ENCODE assay signal across 13 mouse cellular contexts in genomic region chr7:142474799-142475198, GRCm38 (mm10). TPM values are rescaled to one million over a fixed set of nuclear protein-coding genes. Genes with fewer than 3 reads are reported as not detected.
DNase-seq lines count a peak whose midpoint lies in the region; ATAC-seq lines count a peak whose summit lies in the region.
"Had no signal": no experiment of that assay in that cellular context is flagged by ENCODE, and none has a peak within 500 bp of the region (broad histone marks: within the 10 kb centered on the region; RNA-seq: fewer than 3 reads in every experiment).

No protein-coding gene starts in this region.

- peaks cover 92% of the 10 kb centered on the region for H3K4me1 ChIP-seq in hindbrain, embryonic 10.5 days (replicated peaks)
- peaks cover 14% of the 10 kb centered on the region for H3K4me1 ChIP-seq in hindbrain, embryonic 11.5 days (replicated peaks; ENCODE audit: control insufficient read depth, insufficient read depth, low read length)
- peaks cover 29% of the 10 kb centered on the region for H3K4me1 ChIP-seq in embryonic facial prominence, embryonic 14.5 days (ENCODE audit: control insufficient read depth, insufficient read depth, low read length)
- peaks cover 11% of the 10 kb centered on the region; the same call in 1 of the 2 replicates for H3K4me1 ChIP-seq in liver, embryonic 12.5 days

- no peaks in the 10 kb centered on the region for H3K36me3 ChIP-seq in hindbrain, embryonic 10.5 days
- H3K36me3 ChIP-seq in hindbrain, embryonic 11.5 days (ENCODE audit: control insufficient read depth, insufficient read depth, low read length) = no peaks in the 10 kb centered on the region
- no peaks in the 10 kb centered on the region for H3K36me3 ChIP-seq in embryonic facial prominence, embryonic 14.5 days (ENCODE audit: control insufficient read depth, insufficient read depth, low read length)
- no peaks in the 10 kb centered on the region for H3K36me3 ChIP-seq in liver, embryonic 12.5 days

- H3K27me3 ChIP-seq in hindbrain, embryonic 10.5 days (ENCODE audit: insufficient read depth, poor library complexity, severe bottlenecking) = no peaks in the 10 kb centered on the region
- 0 out of 2 replicates have a peak, but pooled peaks cover 2% of the 10 kb centered on the region for H3K27me3 ChIP-seq in hindbrain, embryonic 11.5 days (ENCODE audit: control insufficient read depth, insufficient read depth, low read length)
- H3K27me3 ChIP-seq in embryonic facial prominence, embryonic 14.5 days (replicated peaks; ENCODE audit: control insufficient read depth, insufficient read depth, low read length) = no peaks in the 10 kb centered on the region
- 0 out of 2 replicates have a peak, but pooled peaks cover 11% of the 10 kb centered on the region for H3K27me3 ChIP-seq in liver, embryonic 12.5 days (replicated peaks)
- H3K27me3 ChIP-seq: CH12.LX had no signal

- WGBS in hindbrain, embryonic 10.5 days = 82% methylated on average over 14 of the region's 14 CpGs
- 74% methylated on average over 14 of the region's 14 CpGs for whole genome bisulfite sequencing in hindbrain, embryonic 11.5 days
- WGBS in embryonic facial prominence, embryonic 14.5 days = 87% methylated on average over 4 of the region's 14 CpGs
- WGBS in liver, embryonic 12.5 days (ENCODE audit: insufficient replicate concordance) = 70% methylated on average over 14 of the region's 14 CpGs

- H3K9ac ChIP-seq in hindbrain, embryonic 11.5 days (ENCODE audit: low read depth, low read length) = no peak overlapping the region
- H3K9ac ChIP-seq in embryonic facial prominence, embryonic 14.5 days (ENCODE audit: low read depth, low read length) = peak overlapping the region; percentile 20; the same call in 1 of the 2 replicates
- no peak overlapping the region for H3K9ac ChIP-seq in liver, embryonic 12.5 days

- no peak for DNase-seq in hindbrain, embryonic 10.5 days (ENCODE audit: low spot score)
- DNase-seq in hindbrain, embryonic 11.5 days (ENCODE audit: low spot score) = no peak
- no peak for DNase-seq in embryonic facial prominence, embryonic 14.5 days (ENCODE audit: low spot score)
- peak; percentile 68 to 75 for DNase-seq in heart, postnatal 10 days
- peak; percentile 23 for DNase-seq in lung, postnatal 36 days
- no peak for DNase-seq in right cerebral cortex, adult 18-20 months
- no peak for DNase-seq in left cerebral cortex, adult 11 months (ENCODE audit: low spot score)
- DNase-seq: adrenal gland, adult 8-10 months had no signal

- no peak overlapping the region for H3K4me2 ChIP-seq in hindbrain, embryonic 11.5 days (replicated peaks; ENCODE audit: low read depth, low read length)
- no peak overlapping the region for H3K4me2 ChIP-seq in embryonic facial prominence, embryonic 14.5 days (ENCODE audit: low read depth, low read length)
- no peak overlapping the region for H3K4me2 ChIP-seq in liver, embryonic 12.5 days

- intact Hi-C loops in heart, postnatal 10 days (cut with DNase I) = loop anchor here (2.0 kb wide), 1 partner anchor 28 kb away; no protein-coding TSS in a partner anchor

- no peak overlapping the region for H3K4me3 ChIP-seq in hindbrain, embryonic 10.5 days
- no peak overlapping the region for H3K4me3 ChIP-seq in hindbrain, embryonic 11.5 days (ENCODE audit: low read depth, low read length)
- no peak overlapping the region for H3K4me3 ChIP-seq in embryonic facial prominence, embryonic 14.5 days (ENCODE audit: low read depth, low read length)
- no peak overlapping the region for H3K4me3 ChIP-seq in liver, embryonic 12.5 days

- ATAC-seq in hindbrain, embryonic 11.5 days (ENCODE audit: low FRiP score) = no peak
- no peak; the same call in 1 of the 2 replicates for ATAC-seq in embryonic facial prominence, embryonic 14.5 days (ENCODE audit: low read depth)
- no peak for ATAC-seq in liver, embryonic 12.5 days
- ATAC-seq: forebrain, embryonic 14.5 days; midbrain, embryonic 16.5 days had no signal

- H3K27ac ChIP-seq in hindbrain, embryonic 10.5 days = peak overlapping the region; percentile 74
- no peak overlapping the region for H3K27ac ChIP-seq in hindbrain, embryonic 11.5 days (ENCODE audit: low read depth, low read length)
- H3K27ac ChIP-seq in embryonic facial prominence, embryonic 14.5 days (replicated peaks; ENCODE audit: low read depth, low read length) = no peak overlapping the region
- no peak overlapping the region for H3K27ac ChIP-seq in liver, embryonic 12.5 days

- no peaks in the 10 kb centered on the region for H3K9me3 ChIP-seq in hindbrain, embryonic 10.5 days
- no peaks in the 10 kb centered on the region for H3K9me3 ChIP-seq in hindbrain, embryonic 11.5 days (ENCODE audit: control insufficient read depth, low read length)
- H3K9me3 ChIP-seq in embryonic facial prominence, embryonic 14.5 days (ENCODE audit: control insufficient read depth, low read length) = no peaks in the 10 kb centered on the region
- no peaks in the 10 kb centered on the region for H3K9me3 ChIP-seq in liver, embryonic 12.5 days (replicated peaks)

RNA-seq across cellular contexts. Expression of gene Lsp1, which starts 14.2 kb away (rescaled TPM):
- 17.9 and 19.4 TPM in 2 replicates for polyA plus RNA-seq in hindbrain, embryonic 10.5 days (2016; fragmentation: Nextera tagmentation; extraction: Ambion mirVana)
- 16.1 and 18.7 TPM in 2 replicates for polyA plus RNA-seq in hindbrain, embryonic 11.5 days (2014; fragmentation: Nextera tagmentation; extraction: Ambion mirVana)
- 40.1 and 42.6 TPM in 2 replicates for polyA plus RNA-seq in embryonic facial prominence, embryonic 14.5 days (2014; fragmentation: Nextera tagmentation; extraction: Ambion mirVana)
- total RNA-seq in heart, postnatal 10 days (2021) = 100 to 1,000 TPM; 111 to 116 TPM
- polyA plus RNA-seq in liver, embryonic 12.5 days (2016; fragmentation: Nextera tagmentation; extraction: Ambion mirVana) = 16.7 and 17.0 TPM in 2 replicates

RNA-seq across cellular contexts. Expression of gene Tnnt3, which starts 23.8 kb away (rescaled TPM):
- 1.1 and 3.0 TPM in 2 replicates for polyA plus RNA-seq in hindbrain, embryonic 10.5 days (2016; fragmentation: Nextera tagmentation; extraction: Ambion mirVana)
- polyA plus RNA-seq in hindbrain, embryonic 11.5 days (2014; fragmentation: Nextera tagmentation; extraction: Ambion mirVana) = 1.7 and 1.9 TPM in 2 replicates
- polyA plus RNA-seq in embryonic facial prominence, embryonic 14.5 days (2014; fragmentation: Nextera tagmentation; extraction: Ambion mirVana) = 376 and 643 TPM in 2 replicates
- 1 to 10 TPM in 1 of 2 experiments, under 1 TPM in 1; 0.67 to 1.8 TPM for total RNA-seq in heart, postnatal 10 days (2021)
- 0.51 TPM in 1 of 2 replicates, not detected in the other for polyA plus RNA-seq in liver, embryonic 12.5 days (2016; fragmentation: Nextera tagmentation; extraction: Ambion mirVana)
- total RNA-seq: left cerebral cortex, adult 18-20 months had no signal

RNA-seq across cellular contexts. Expression of gene Tnni2, which starts 33.2 kb away (rescaled TPM):
- polyA plus RNA-seq in hindbrain, embryonic 10.5 days (2016; fragmentation: Nextera tagmentation; extraction: Ambion mirVana) = 1.2 and 1.3 TPM in 2 replicates
- 1.4 and 1.7 TPM in 2 replicates for polyA plus RNA-seq in hindbrain, embryonic 11.5 days (2014; fragmentation: Nextera tagmentation; extraction: Ambion mirVana)
- polyA plus RNA-seq in embryonic facial prominence, embryonic 14.5 days (2014; fragmentation: Nextera tagmentation; extraction: Ambion mirVana) = 319 and 564 TPM in 2 replicates
- total RNA-seq in heart, postnatal 10 days (2021) = 1 to 10 TPM; 1.9 to 4.3 TPM
- polyA plus RNA-seq in liver, embryonic 12.5 days (2016; fragmentation: Nextera tagmentation; extraction: Ambion mirVana) = 1.8 and 2.4 TPM in 2 replicates

RNA-seq across cellular contexts. Expression of gene Syt8, which starts 40.1 kb away (rescaled TPM):
- not detected in 2 replicates for polyA plus RNA-seq in hindbrain, embryonic 10.5 days (2016; fragmentation: Nextera tagmentation; extraction: Ambion mirVana)
- not detected in 2 replicates for polyA plus RNA-seq in hindbrain, embryonic 11.5 days (2014; fragmentation: Nextera tagmentation; extraction: Ambion mirVana)
- 1.9 and 3.9 TPM in 2 replicates for polyA plus RNA-seq in embryonic facial prominence, embryonic 14.5 days (2014; fragmentation: Nextera tagmentation; extraction: Ambion mirVana)
- total RNA-seq in heart, postnatal 10 days (2021) = not detected
- polyA plus RNA-seq in liver, embryonic 12.5 days (2016; fragmentation: Nextera tagmentation; extraction: Ambion mirVana) = not detected in 2 replicates
- total RNA-seq: CH12.LX; left cerebral cortex, adult 18-20 months had no signal
- polyA plus RNA-seq: forebrain, embryonic 14.5 days; midbrain, embryonic 16.5 days had no signal

RNA-seq across cellular contexts. Expression of gene Mrpl23, which starts 57.7 kb away (rescaled TPM):
- 17.7 and 19.7 TPM in 2 replicates for polyA plus RNA-seq in hindbrain, embryonic 10.5 days (2016; fragmentation: Nextera tagmentation; extraction: Ambion mirVana)
- polyA plus RNA-seq in hindbrain, embryonic 11.5 days (2014; fragmentation: Nextera tagmentation; extraction: Ambion mirVana) = 13.5 and 13.9 TPM in 2 replicates
- 30.3 and 33.1 TPM in 2 replicates for polyA plus RNA-seq in embryonic facial prominence, embryonic 14.5 days (2014; fragmentation: Nextera tagmentation; extraction: Ambion mirVana)
- total RNA-seq in heart, postnatal 10 days (2021) = 10 to 100 TPM in 1 of 2 experiments, 1 to 10 TPM in 1; 4.1 to 19.3 TPM
- polyA plus RNA-seq in liver, embryonic 12.5 days (2016; fragmentation: Nextera tagmentation; extraction: Ambion mirVana) = 10.4 and 14.4 TPM in 2 replicates

Comparison
In these comparisons a context has a peak if more than half of its experiments do, and no peak if none do; other contexts are left out.
1. DNase-seq: peak in heart, postnatal 10 days (2 of 2) and lung, postnatal 36 days (single experiment); none in hindbrain, embryonic 10.5 days (single experiment), hindbrain, embryonic 11.5 days (single experiment), embryonic facial prominence, embryonic 14.5 days (single experiment), right cerebral cortex, adult 18-20 months (single experiment) and left cerebral cortex, adult 11 months (single experiment).
2. RNA of gene Tnnt3, which starts 23.8 kb away (polyA plus RNA-seq): 376 to 643 TPM in embryonic facial prominence, embryonic 14.5 days; 1.7 to 1.9 TPM in hindbrain, embryonic 11.5 days, 1.1 to 3.0 TPM in hindbrain, embryonic 10.5 days and 0.51 TPM in liver, embryonic 12.5 days; every median in the first group is over 10 times any median in the second.
3. RNA of gene Tnni2, which starts 33.2 kb away (polyA plus RNA-seq): 319 to 564 TPM in embryonic facial prominence, embryonic 14.5 days; 1.8 to 2.4 TPM in liver, embryonic 12.5 days, 1.4 to 1.7 TPM in hindbrain, embryonic 11.5 days and 1.2 to 1.3 TPM in hindbrain, embryonic 10.5 days; every median in the first group is over 10 times any median in the second.